Mouse (Mus musculus) hindbrain, embryonic 15.5 days (tissue): ENCODE measurements around the gene Jdp2. TPM values are rescaled to one million over a fixed set of nuclear protein-coding genes. Genes with fewer than 3 reads are reported as not detected.

ENCODE experiments used
- ATAC-seq: fragments of 200-750 bp; cut with Nextera tagmentation; 2 replicates; pipeline ENCODE4 v1.8.0; 2017; ENCODE audit warnings: low read depth, moderate number of reproducible peaks, moderate TSS enrichment; ENCODE audit not compliant: low FRiP score
- H3K27ac ChIP-seq: fragments of 300-500 bp; sonication (generic); replicated peaks from 2 replicates; pipeline ENCODE4 v1.5.1; 2015; ENCODE audit warnings: mild to moderate bottlenecking, inconsistent platforms
- H3K27me3 ChIP-seq: fragments of 300-500 bp; sonication (generic); 2 replicates; pipeline ENCODE4 v1.6.1; 2015; ENCODE audit warnings: control low read depth, inconsistent platforms
- H3K36me3 ChIP-seq: fragments of 300-500 bp; sonication (generic); 2 replicates; pipeline ENCODE4 v1.6.1; 2015; ENCODE audit warnings: control low read depth, inconsistent platforms
- H3K4me1 ChIP-seq: fragments of 300-500 bp; sonication (generic); replicated peaks from 2 replicates; pipeline ENCODE4 v1.6.1; 2015; ENCODE audit warnings: control low read depth, inconsistent platforms
- H3K4me2 ChIP-seq: fragments of 300-500 bp; sonication (generic); 2 replicates; pipeline ENCODE4 v1.6.1; 2015; ENCODE audit warnings: moderate library complexity, mild to moderate bottlenecking, inconsistent platforms
- H3K4me3 ChIP-seq: fragments of 300-500 bp; sonication (generic); 2 replicates; pipeline ENCODE4 v1.5.1; 2015; ENCODE audit warnings: mild to moderate bottlenecking, inconsistent platforms
- H3K9ac ChIP-seq: fragments of 300-500 bp; sonication (generic); 2 replicates; pipeline ENCODE4 v1.6.1; 2015; ENCODE audit warnings: inconsistent platforms
- H3K9me3 ChIP-seq: fragments of 300-500 bp; sonication (generic); 2 replicates; pipeline ENCODE4 v1.6.1; 2016; ENCODE audit warnings: control low read depth, inconsistent platforms
- WGBS: fragments of 180-500 bp; shearing (Covaris S2); methylation state at CpG from one replicate; pipeline ENCODE4 v1.1.7; 2015; 5-methylcytosine and 5-hydroxymethylcytosine counted together
- polyA plus RNA-seq: library from polyadenylated mRNA; unstranded; fragments of >200 nt; fragmentation: Nextera tagmentation; extraction: Ambion mirVana; gene quantifications from 2 replicates; pipeline ENCODE4 v1.2.1, GENCODE M21; 2015

The Jdp2 gene
- polyA plus RNA-seq, 1 experiment from 2014 or later: 0.54 TPM

DNA sequence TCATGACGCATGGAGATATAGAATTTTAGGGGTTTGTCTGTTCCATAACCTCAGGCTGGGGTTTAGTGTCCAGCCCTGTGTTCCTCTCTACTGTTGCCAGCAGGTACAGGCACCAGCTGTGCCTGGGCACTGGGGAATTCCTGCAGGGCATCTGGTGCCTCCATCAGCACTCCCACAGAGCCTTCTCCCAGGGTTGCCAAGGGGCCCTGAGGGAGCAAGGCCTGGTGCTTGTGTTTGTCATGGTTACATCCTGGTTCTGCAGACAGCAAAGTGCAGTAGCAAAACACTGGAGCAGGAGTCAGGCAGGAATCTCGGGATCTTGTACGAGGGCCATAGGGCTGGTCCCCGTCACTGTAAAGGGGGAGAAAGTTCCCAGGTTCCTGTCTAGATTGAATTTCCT is 22.8 kb downstream of the Jdp2 start:
- peak overlapping the region; percentile 35; the same call in 1 of the 2 replicates for H3K27ac ChIP-seq
- H3K4me1 ChIP-seq: peaks cover 33% of the 10 kb centered on the region
- no peaks in the 10 kb centered on the region for H3K36me3 ChIP-seq
- no peak overlapping the region for H3K9ac ChIP-seq
- ATAC-seq: no peak
- H3K9me3 ChIP-seq: no peaks in the 10 kb centered on the region
- 76% methylated on average over 4 of the region's 4 CpGs for WGBS
- H3K4me2 ChIP-seq: no peak overlapping the region
- H3K27me3 ChIP-seq: no peaks in the 10 kb centered on the region
- H3K4me3 ChIP-seq: no peak overlapping the region

- Histone ChIP-seq H3K27me3 (no peaks in the 10 kb centered on the region), H3K4me2 (no peak overlapping the region), H3K9ac (no peak overlapping the region), H3K36me3 (no peaks in the 10 kb centered on the region), H3K4me1 (peaks cover 29% of the 10 kb centered on the region), H3K9me3 (no peaks in the 10 kb centered on the region), H3K27ac (peak overlapping the region; percentile 9; the same call in 1 of the 2 replicates), H3K4me3 (no peak overlapping the region)
- 73% methylated on average over 3 of the region's 3 CpGs for WGBS
- no peak for ATAC-seq
These were observed 24.9 kb downstream of the Jdp2 start for GRCm38 (mm10) chr12:85623711-85624110.

DNA sequence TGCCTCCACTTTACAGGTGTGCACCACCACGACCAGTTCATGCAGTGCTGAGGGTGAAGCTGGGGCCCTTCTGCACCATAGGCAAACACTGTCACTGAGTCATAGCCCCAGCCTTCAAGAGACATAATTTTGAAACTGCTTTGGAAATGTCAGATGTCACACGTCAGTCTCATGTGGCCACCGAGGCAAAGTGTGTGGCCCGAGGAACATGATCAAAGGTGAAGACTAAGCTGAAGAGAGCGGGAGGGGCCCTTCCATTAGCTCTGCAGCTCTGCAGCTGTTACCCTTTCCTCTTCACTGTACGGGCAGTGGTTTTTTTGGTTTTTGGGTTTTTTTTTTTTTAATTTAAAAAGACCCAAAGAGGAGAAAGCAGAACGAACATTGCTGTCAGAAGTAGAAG is 25.8 kb downstream of the Jdp2 start:
- H3K4me2 ChIP-seq: no peak overlapping the region
- no peak overlapping the region for H3K4me3 ChIP-seq
- no peak overlapping the region for H3K9ac ChIP-seq
- H3K27ac ChIP-seq: no peak overlapping the region
- H3K4me1 ChIP-seq: peaks cover 19% of the 10 kb centered on the region
- no peak for ATAC-seq
- no peaks in the 10 kb centered on the region for H3K36me3 ChIP-seq
- no peaks in the 10 kb centered on the region for H3K9me3 ChIP-seq
- H3K27me3 ChIP-seq: no peaks in the 10 kb centered on the region
- WGBS: 90% methylated on average over 7 of the region's 7 CpGs

- no peak for ATAC-seq
- WGBS: 49% methylated on average over 5 of the region's 5 CpGs
- no peak overlapping the region for H3K4me3 ChIP-seq
- no peak overlapping the region for H3K27ac ChIP-seq
- H3K9ac ChIP-seq: no peak overlapping the region
- H3K27me3 ChIP-seq: no peaks in the 10 kb centered on the region
- H3K36me3 ChIP-seq: no peaks in the 10 kb centered on the region
- no peaks in the 10 kb centered on the region for H3K9me3 ChIP-seq
- H3K4me2 ChIP-seq: no peak overlapping the region
- H3K4me1 ChIP-seq: peaks cover 10% of the 10 kb centered on the region
These were observed 27.0 kb downstream of the Jdp2 start for GRCm38 (mm10) chr12:85625852-85626251.

GRCm38 (mm10) chr12:85629661-85630481 is 31.0 kb downstream of the Jdp2 start:
- 75% methylated on average over 21 of the region's 21 CpGs for WGBS
- no peak for ATAC-seq
- 0 out of 2 replicates have a peak, but pooled peaks cover 14% of the 10 kb centered on the region for H3K36me3 ChIP-seq
- H3K9ac ChIP-seq: no peak overlapping the region
- no peaks in the 10 kb centered on the region for H3K27me3 ChIP-seq
- H3K9me3 ChIP-seq: no peaks in the 10 kb centered on the region
- no peak overlapping the region for H3K4me2 ChIP-seq
- H3K27ac ChIP-seq: no peak overlapping the region
- peaks cover 3% of the 10 kb centered on the region; the same call in 1 of the 2 replicates for H3K4me1 ChIP-seq
- H3K4me3 ChIP-seq: no peak overlapping the region

- Histone ChIP-seq H3K4me3 (no peak overlapping the region), H3K27ac (no peak overlapping the region), H3K4me2 (no peak overlapping the region), H3K4me1 (peaks cover 3% of the 10 kb centered on the region; the same call in 1 of the 2 replicates), H3K27me3 (no peaks in the 10 kb centered on the region), H3K9me3 (no peaks in the 10 kb centered on the region), H3K36me3 (peaks cover 16% of the 10 kb centered on the region; the same call in 1 of the 2 replicates), H3K9ac (no peak overlapping the region)
- 84% methylated on average over 4 of the region's 4 CpGs for WGBS
- no peak for ATAC-seq
These were observed 32.4 kb downstream of the Jdp2 start for GRCm38 (mm10) chr12:85631196-85631595.

DNA sequence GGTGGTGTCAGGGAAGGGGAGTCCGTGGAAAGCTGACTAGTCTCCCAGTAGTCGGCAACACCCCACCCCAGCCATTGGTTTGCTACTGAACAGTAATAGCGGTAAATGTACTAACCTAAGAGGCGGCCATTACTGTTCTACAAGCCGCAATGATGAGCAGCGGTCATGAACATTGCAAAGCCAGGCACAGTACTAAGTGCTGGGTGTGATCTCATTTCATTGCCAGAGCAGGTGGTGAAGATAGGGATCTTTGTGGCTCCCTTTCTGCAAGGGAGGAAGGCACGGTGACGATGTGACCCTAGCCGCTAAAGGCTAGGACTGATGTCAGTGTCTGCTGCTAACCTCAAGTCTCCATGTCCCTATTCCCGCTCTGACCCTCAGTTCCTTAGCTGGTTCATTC is 33.5 kb downstream of the Jdp2 start:
- peaks cover 3% of the 10 kb centered on the region; the same call in 1 of the 2 replicates for H3K4me1 ChIP-seq
- H3K36me3 ChIP-seq: peaks cover 16% of the 10 kb centered on the region; the same call in 1 of the 2 replicates
- no peak overlapping the region for H3K4me3 ChIP-seq
- no peak overlapping the region for H3K27ac ChIP-seq
- no peak for ATAC-seq
- no peaks in the 10 kb centered on the region for H3K27me3 ChIP-seq
- WGBS: 97% methylated on average over 10 of the region's 10 CpGs
- H3K4me2 ChIP-seq: no peak overlapping the region
- H3K9me3 ChIP-seq: no peaks in the 10 kb centered on the region
- H3K9ac ChIP-seq: no peak overlapping the region

- Histone ChIP-seq H3K4me3 (no peak overlapping the region), H3K36me3 (peaks cover 13% of the 10 kb centered on the region; the same call in 1 of the 2 replicates), H3K4me2 (no peak overlapping the region), H3K4me1 (peaks cover 17% of the 10 kb centered on the region), H3K27ac (no peak overlapping the region), H3K27me3 (no peaks in the 10 kb centered on the region), H3K9ac (no peak overlapping the region), H3K9me3 (no peaks in the 10 kb centered on the region)
- WGBS: 79% methylated on average over 9 of the region's 9 CpGs
- no peak for ATAC-seq
These were observed 39.1 kb downstream of the Jdp2 start for GRCm38 (mm10) chr12:85637932-85638331.

- Histone ChIP-seq H3K4me3 (no peak overlapping the region), H3K9me3 (no peaks in the 10 kb centered on the region), H3K27me3 (no peaks in the 10 kb centered on the region), H3K27ac (0 out of 2 replicates have a peak overlapping the region, but pooled peaks have one; percentile 2), H3K36me3 (peaks cover 13% of the 10 kb centered on the region; the same call in 1 of the 2 replicates), H3K4me1 (peaks cover 17% of the 10 kb centered on the region), H3K9ac (no peak overlapping the region), H3K4me2 (no peak overlapping the region)
- WGBS: 70% methylated on average over 20 of the region's 20 CpGs
- ATAC-seq: 0 out of 2 replicates have a peak, but pooled peaks have one; percentile 28
These were observed 39.9 kb downstream of the Jdp2 start for GRCm38 (mm10) chr12:85638541-85639325.

GRCm38 (mm10) chr12:85639326-85640008 is 40.6 kb downstream of the Jdp2 start:
- WGBS: 67% methylated on average over 12 of the region's 12 CpGs
- Histone ChIP-seq H3K9me3 (no peaks in the 10 kb centered on the region), H3K27ac (0 out of 2 replicates have a peak overlapping the region, but pooled peaks have one; percentile 2), H3K9ac (no peak overlapping the region), H3K4me2 (no peak overlapping the region), H3K4me3 (no peak overlapping the region), H3K4me1 (peaks cover 17% of the 10 kb centered on the region), H3K27me3 (no peaks in the 10 kb centered on the region), H3K36me3 (peaks cover 6% of the 10 kb centered on the region; the same call in 1 of the 2 replicates)
- peak; percentile 72; the same call in 1 of the 2 replicates for ATAC-seq

GRCm38 (mm10) chr12:85640852-85641563 is 42.2 kb downstream of the Jdp2 start:
- no peak overlapping the region for H3K4me3 ChIP-seq
- no peak for ATAC-seq
- H3K36me3 ChIP-seq: peaks cover 6% of the 10 kb centered on the region; the same call in 1 of the 2 replicates
- peaks cover 17% of the 10 kb centered on the region for H3K4me1 ChIP-seq
- H3K9me3 ChIP-seq: no peaks in the 10 kb centered on the region
- H3K4me2 ChIP-seq: no peak overlapping the region
- H3K27me3 ChIP-seq: no peaks in the 10 kb centered on the region
- WGBS: 81% methylated on average over 10 of the region's 10 CpGs
- no peak overlapping the region for H3K9ac ChIP-seq
- 0 out of 2 replicates have a peak overlapping the region, but pooled peaks have one; percentile 1 for H3K27ac ChIP-seq
